Mouse (Mus musculus): Measurements from ENCODE around the gene Akap6. TPM values are rescaled to one million over a fixed set of nuclear protein-coding genes. Genes with fewer than 3 reads are reported as not detected.

Gene Akap6
- polyA plus RNA-seq, 1 experiment from 2014 or later: 0.41 TPM

- Histone ChIP-seq H3K36me3 (ENCODE audit: insufficient read depth, low read length) (no peaks in the 10 kb centered on the region), H3K9me3 (ENCODE audit: low read length) (no peaks in the 10 kb centered on the region), H3K27ac (ENCODE audit: low read length) (no peak overlapping the region), H3K4me3 (ENCODE audit: low read length) (no peak overlapping the region), H3K9ac (replicated peaks; ENCODE audit: low read length) (no peak overlapping the region), H3K27me3 (ENCODE audit: insufficient read depth, low read length) (no peaks in the 10 kb centered on the region), H3K4me1 (ENCODE audit: insufficient read depth, low read length) (peaks cover 17% of the 10 kb centered on the region), H3K4me2 (replicated peaks; ENCODE audit: low read depth, low read length) (no peak overlapping the region)
- ATAC-seq (ENCODE audit: low FRiP score, low TSS enrichment): no peak
- WGBS: 29% methylated on average over 10 of the region's 10 CpGs
Measured at GRCm38 (mm10) chr12:52834074-52834473, 134.9 kb downstream of the Akap6 start.

GRCm38 (mm10) chr12:52834781-52835279 lies 135.6 kb downstream of the Akap6 start:
- no peak overlapping the region for H3K4me3 ChIP-seq (ENCODE audit: low read length)
- 49% methylated on average over 6 of the region's 6 CpGs for WGBS
- H3K27me3 ChIP-seq (ENCODE audit: insufficient read depth, low read length): no peaks in the 10 kb centered on the region
- no peak for ATAC-seq (ENCODE audit: low FRiP score, low TSS enrichment)
- H3K36me3 ChIP-seq (ENCODE audit: insufficient read depth, low read length): no peaks in the 10 kb centered on the region
- no peak overlapping the region for H3K9ac ChIP-seq (replicated peaks; ENCODE audit: low read length)
- no peak overlapping the region for H3K27ac ChIP-seq (ENCODE audit: low read length)
- H3K4me1 ChIP-seq (ENCODE audit: insufficient read depth, low read length): peaks cover 17% of the 10 kb centered on the region
- no peak overlapping the region for H3K4me2 ChIP-seq (replicated peaks; ENCODE audit: low read depth, low read length)
- no peaks in the 10 kb centered on the region for H3K9me3 ChIP-seq (ENCODE audit: low read length)

DNA sequence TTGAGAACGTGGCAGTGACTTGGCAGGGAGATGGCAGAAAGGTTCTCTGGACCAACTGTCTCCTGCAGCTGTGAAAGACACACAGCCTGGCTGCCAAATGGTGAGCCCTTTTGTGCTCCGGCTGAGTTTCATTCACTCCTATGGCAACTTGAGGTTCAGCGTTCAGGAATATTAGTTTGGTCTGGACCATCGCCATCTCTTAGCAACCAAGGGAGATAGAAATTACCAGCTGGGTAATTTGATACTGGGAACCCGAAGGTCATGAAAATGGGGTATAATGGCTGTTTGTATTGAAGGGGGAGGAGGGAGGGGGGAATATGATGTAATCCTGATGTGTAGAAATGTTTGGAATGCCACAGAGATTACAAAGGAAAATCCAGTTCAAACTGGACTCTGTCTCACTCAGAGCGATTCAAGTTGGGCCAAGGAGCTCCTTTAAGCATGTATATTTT lies 136.1 kb downstream of the Akap6 start:
- peaks cover 17% of the 10 kb centered on the region for H3K4me1 ChIP-seq (ENCODE audit: insufficient read depth, low read length)
- no peak overlapping the region for H3K4me2 ChIP-seq (replicated peaks; ENCODE audit: low read depth, low read length)
- no peaks in the 10 kb centered on the region for H3K36me3 ChIP-seq (ENCODE audit: insufficient read depth, low read length)
- 30% methylated on average over 6 of the region's 6 CpGs for WGBS
- H3K27ac ChIP-seq (ENCODE audit: low read length): 0 out of 2 replicates have a peak overlapping the region, but pooled peaks have one; percentile 58
- no peak overlapping the region for H3K9ac ChIP-seq (replicated peaks; ENCODE audit: low read length)
- no peaks in the 10 kb centered on the region for H3K27me3 ChIP-seq (ENCODE audit: insufficient read depth, low read length)
- peak; percentile 70; the same call in 1 of the 2 replicates for ATAC-seq (ENCODE audit: low FRiP score, low TSS enrichment)
- no peak overlapping the region for H3K4me3 ChIP-seq (ENCODE audit: low read length)
- no peaks in the 10 kb centered on the region for H3K9me3 ChIP-seq (ENCODE audit: low read length)

- Histone ChIP-seq H3K4me1 (ENCODE audit: insufficient read depth, low read length) (peaks cover 17% of the 10 kb centered on the region), H3K4me3 (ENCODE audit: low read length) (no peak overlapping the region), H3K9ac (replicated peaks; ENCODE audit: low read length) (no peak overlapping the region), H3K4me2 (replicated peaks; ENCODE audit: low read depth, low read length) (no peak overlapping the region), H3K36me3 (ENCODE audit: insufficient read depth, low read length) (no peaks in the 10 kb centered on the region), H3K9me3 (ENCODE audit: low read length) (no peaks in the 10 kb centered on the region), H3K27ac (ENCODE audit: low read length) (peak overlapping the region; percentile 58; the same call in 1 of the 2 replicates), H3K27me3 (ENCODE audit: insufficient read depth, low read length) (no peaks in the 10 kb centered on the region)
- ATAC-seq (ENCODE audit: low FRiP score, low TSS enrichment): no peak
- 62% methylated on average over 12 of the region's 12 CpGs for WGBS
Measured at GRCm38 (mm10) chr12:52835914-52836546, 136.8 kb downstream of the Akap6 start.

DNA sequence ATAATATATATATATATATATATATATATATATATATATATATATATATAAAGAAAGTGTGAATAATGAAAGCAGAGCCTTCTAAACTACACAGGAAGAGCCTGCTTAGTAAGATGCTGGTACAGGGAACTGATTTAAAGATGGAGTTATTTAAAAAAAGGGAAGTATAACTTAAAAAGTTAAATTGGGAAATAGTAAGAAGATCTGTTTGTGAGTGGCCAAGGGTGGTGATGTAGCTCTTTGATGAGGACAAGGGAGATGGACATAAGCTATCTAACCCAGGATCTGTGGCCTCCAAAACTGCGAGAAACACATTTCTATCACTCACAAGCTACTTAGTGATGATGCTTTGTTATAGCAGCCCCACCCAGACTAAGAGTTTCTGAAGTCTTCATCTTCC lies 146.8 kb downstream of the Akap6 start:
- 92% methylated on average over 1 of the region's 1 CpGs for WGBS
- H3K4me1 ChIP-seq (ENCODE audit: insufficient read depth, low read length): 0 out of 2 replicates have a peak, but pooled peaks cover 8% of the 10 kb centered on the region
- H3K9ac ChIP-seq (replicated peaks; ENCODE audit: low read length): no peak overlapping the region
- H3K4me3 ChIP-seq (ENCODE audit: low read length): no peak overlapping the region
- ATAC-seq (ENCODE audit: low FRiP score, low TSS enrichment): no peak
- no peak overlapping the region for H3K27ac ChIP-seq (ENCODE audit: low read length)
- no peak overlapping the region for H3K4me2 ChIP-seq (replicated peaks; ENCODE audit: low read depth, low read length)
- no peaks in the 10 kb centered on the region for H3K27me3 ChIP-seq (ENCODE audit: insufficient read depth, low read length)
- H3K36me3 ChIP-seq (ENCODE audit: insufficient read depth, low read length): no peaks in the 10 kb centered on the region
- no peaks in the 10 kb centered on the region for H3K9me3 ChIP-seq (ENCODE audit: low read length)

DNA sequence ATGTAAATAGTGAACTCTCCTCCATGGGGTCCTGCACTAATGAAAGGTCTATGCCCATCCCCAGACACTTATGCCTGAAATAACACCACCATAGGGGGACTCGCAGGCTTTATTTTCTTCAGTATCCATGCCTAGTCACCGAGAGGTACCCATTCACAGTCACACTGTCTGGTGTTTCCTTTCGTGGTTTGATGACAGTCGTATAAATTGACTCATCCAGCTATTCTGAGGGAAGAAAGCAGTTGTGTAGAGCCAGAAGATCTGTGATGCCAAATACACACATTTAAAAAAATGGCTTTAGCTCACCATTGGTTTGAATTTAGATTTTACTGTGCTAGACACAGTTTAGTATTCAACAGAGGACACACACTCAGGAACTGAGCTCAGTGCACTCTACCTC lies 147.8 kb downstream of the Akap6 start:
- no peak for ATAC-seq (ENCODE audit: low FRiP score, low TSS enrichment)
- WGBS: 70% methylated on average over 4 of the region's 4 CpGs

DNA sequence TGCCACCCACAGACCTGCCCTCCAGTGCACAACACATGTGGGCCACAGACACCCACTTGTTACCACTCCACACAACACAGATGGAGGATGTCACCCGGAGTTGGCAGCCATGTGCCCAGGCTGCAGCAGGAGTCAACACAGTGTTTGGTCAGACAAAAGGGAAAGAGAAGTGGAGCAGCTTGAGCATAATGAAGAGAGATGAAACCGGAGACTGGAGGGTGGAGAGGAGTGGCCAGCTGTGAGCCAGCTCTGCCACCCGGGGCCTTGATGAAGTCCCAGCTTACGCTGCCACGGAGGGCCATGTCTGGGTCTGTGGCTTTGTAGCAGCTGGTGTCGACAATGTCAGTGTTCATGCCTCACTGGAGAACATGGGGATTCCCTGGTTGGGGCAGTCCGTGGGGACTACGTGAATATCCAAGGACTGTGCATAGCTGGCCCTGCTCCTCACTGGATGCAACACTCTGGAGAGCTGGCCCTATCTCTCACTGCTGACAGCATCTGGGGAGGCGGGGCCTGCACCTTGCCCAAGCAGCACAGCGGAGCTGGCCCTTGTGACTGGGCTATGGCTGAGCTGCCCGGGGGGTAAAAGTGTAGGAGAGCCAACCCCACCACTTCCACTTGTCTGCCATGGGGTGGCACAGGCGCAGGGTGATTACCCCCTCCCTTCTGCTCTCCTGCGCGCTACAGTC lies 148.8 kb downstream of the Akap6 start:
- peak; percentile 96 for ATAC-seq (ENCODE audit: low FRiP score, low TSS enrichment)
- 50% methylated on average over 14 of the region's 14 CpGs for WGBS
- Histone ChIP-seq H3K4me1 (ENCODE audit: insufficient read depth, low read length) (0 out of 2 replicates have a peak, but pooled peaks cover 8% of the 10 kb centered on the region), H3K9me3 (ENCODE audit: low read length) (no peaks in the 10 kb centered on the region), H3K27me3 (ENCODE audit: insufficient read depth, low read length) (no peaks in the 10 kb centered on the region), H3K36me3 (ENCODE audit: insufficient read depth, low read length) (no peaks in the 10 kb centered on the region), H3K27ac (ENCODE audit: low read length) (0 out of 2 replicates have a peak overlapping the region, but pooled peaks have one; percentile 24), H3K4me2 (replicated peaks; ENCODE audit: low read depth, low read length) (peak overlapping the region; percentile 41), H3K4me3 (ENCODE audit: low read length) (no peak overlapping the region; the same call in 1 of the 2 replicates), H3K9ac (replicated peaks; ENCODE audit: low read length) (no peak overlapping the region)

More for the DNA sequence above, 147.8 kb downstream of the Akap6 start:
- Histone ChIP-seq H3K9ac (replicated peaks; ENCODE audit: low read length) (no peak overlapping the region), H3K9me3 (ENCODE audit: low read length) (no peaks in the 10 kb centered on the region), H3K4me1 (ENCODE audit: insufficient read depth, low read length) (0 out of 2 replicates have a peak, but pooled peaks cover 8% of the 10 kb centered on the region), H3K36me3 (ENCODE audit: insufficient read depth, low read length) (no peaks in the 10 kb centered on the region), H3K27ac (ENCODE audit: low read length) (no peak overlapping the region), H3K4me3 (ENCODE audit: low read length) (no peak overlapping the region), H3K4me2 (replicated peaks; ENCODE audit: low read depth, low read length) (no peak overlapping the region), H3K27me3 (ENCODE audit: insufficient read depth, low read length) (no peaks in the 10 kb centered on the region)

DNA sequence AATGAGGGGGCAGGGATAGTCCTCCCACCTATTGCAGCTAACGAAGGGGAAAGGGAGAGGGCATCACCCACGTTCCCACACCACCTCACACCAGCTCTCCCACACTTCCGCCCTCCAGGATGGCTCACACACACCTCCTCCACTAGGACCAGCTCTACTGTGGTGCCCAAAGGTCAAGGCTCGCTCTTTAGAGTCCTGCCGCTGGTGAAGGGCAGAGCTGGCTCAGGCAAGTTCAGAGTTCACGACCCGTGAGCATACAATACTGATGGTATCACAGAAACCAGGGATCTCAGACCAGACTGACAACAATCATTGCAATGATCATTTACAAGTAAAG lies 149.3 kb downstream of the Akap6 start:
- Histone ChIP-seq H3K27ac (ENCODE audit: low read length) (no peak overlapping the region), H3K4me3 (ENCODE audit: low read length) (no peak overlapping the region; the same call in 1 of the 2 replicates), H3K9me3 (ENCODE audit: low read length) (no peaks in the 10 kb centered on the region), H3K4me1 (ENCODE audit: insufficient read depth, low read length) (0 out of 2 replicates have a peak, but pooled peaks cover 8% of the 10 kb centered on the region), H3K36me3 (ENCODE audit: insufficient read depth, low read length) (no peaks in the 10 kb centered on the region), H3K4me2 (replicated peaks; ENCODE audit: low read depth, low read length) (peak overlapping the region; percentile 41), H3K27me3 (ENCODE audit: insufficient read depth, low read length) (no peaks in the 10 kb centered on the region), H3K9ac (replicated peaks; ENCODE audit: low read length) (no peak overlapping the region)
- 42% methylated on average over 7 of the region's 7 CpGs for WGBS
- ATAC-seq (ENCODE audit: low FRiP score, low TSS enrichment): peak; percentile 88; the same call in 1 of the 2 replicates

- Histone ChIP-seq H3K36me3 (ENCODE audit: insufficient read depth, low read length) (no peaks in the 10 kb centered on the region), H3K9ac (replicated peaks; ENCODE audit: low read length) (no peak overlapping the region), H3K27me3 (ENCODE audit: insufficient read depth, low read length) (no peaks in the 10 kb centered on the region), H3K4me3 (ENCODE audit: low read length) (no peak overlapping the region), H3K4me2 (replicated peaks; ENCODE audit: low read depth, low read length) (no peak overlapping the region), H3K9me3 (ENCODE audit: low read length) (no peaks in the 10 kb centered on the region), H3K27ac (ENCODE audit: low read length) (no peak overlapping the region), H3K4me1 (ENCODE audit: insufficient read depth, low read length) (0 out of 2 replicates have a peak, but pooled peaks cover 8% of the 10 kb centered on the region)
- 68% methylated on average over 4 of the region's 4 CpGs for WGBS
- ATAC-seq (ENCODE audit: low FRiP score, low TSS enrichment): no peak
Measured at GRCm38 (mm10) chr12:52849297-52849696, 150.1 kb downstream of the Akap6 start.

Data from kidney, embryonic 16.5 days (tissue).